Mouse (Mus musculus): ENCODE measurements around the gene Abhd17a.
"Not testable (repeated sequence)": the region's sequence is repeated elsewhere in the genome, so short reads cannot be mapped to it uniquely, and the experiment has no call there.

The Abhd17a gene

GRCm38 (mm10) chr10:80609269-80609924 is 19.3 kb upstream of the Abhd17a start:
- DNase-seq (ENCODE audit: low spot score in 2 of 2) = no peak

- no peak for DNase-seq (ENCODE audit: low spot score in 2 of 2)
Measured at GRCm38 (mm10) chr10:80608435-80608834, 18.3 kb upstream of the Abhd17a start.

- no peak for DNase-seq (ENCODE audit: low spot score in 2 of 2)
Measured at GRCm38 (mm10) chr10:80606737-80607350, 16.7 kb upstream of the Abhd17a start.

- DNase-seq (ENCODE audit: low spot score in 2 of 2) = no peak
Measured at GRCm38 (mm10) chr10:80606306-80606705, 16.2 kb upstream of the Abhd17a start.

- not testable (repeated sequence) for DNase-seq (ENCODE audit: low spot score in 2 of 2)
Measured at GRCm38 (mm10) chr10:80605721-80606120, 15.6 kb upstream of the Abhd17a start, which contains the start of gene Gm49322. Gene Gm49322, plus strand, starts transcription at chr10:80606021.

- DNase-seq (ENCODE audit: low spot score in 2 of 2) = no peak
Measured at GRCm38 (mm10) chr10:80604988-80605387, 14.8 kb upstream of the Abhd17a start.

GRCm38 (mm10) chr10:80604001-80604509 is 13.9 kb upstream of the Abhd17a start:
- no peak for DNase-seq (ENCODE audit: low spot score in 2 of 2)

GRCm38 (mm10) chr10:80603364-80603763 is 13.2 kb upstream of the Abhd17a start:
- no peak for DNase-seq (ENCODE audit: low spot score in 2 of 2)

- peak; percentile 93 for DNase-seq (ENCODE audit: low spot score in 2 of 2)
Measured at GRCm38 (mm10) chr10:80602698-80603325, 12.7 kb upstream of the Abhd17a start, which contains the start of the genes Scamp4 and Adat3. Gene Scamp4, plus strand, starts transcription at chr10:80602872. Gene Adat3, plus strand, starts transcription at chr10:80602880.

- no peak for DNase-seq (ENCODE audit: low spot score in 2 of 2)
Measured at GRCm38 (mm10) chr10:80596318-80596717, 6.2 kb upstream of the Abhd17a start.

GRCm38 (mm10) chr10:80589127-80589878 is 838 bp downstream of the Abhd17a start:
- DNase-seq (ENCODE audit: low spot score in 2 of 2) = no peak

- no peak for DNase-seq (ENCODE audit: low spot score in 2 of 2)
Measured at GRCm38 (mm10) chr10:80587305-80587657, 2.9 kb downstream of the Abhd17a start.

GRCm38 (mm10) chr10:80586407-80587304 is 3.5 kb downstream of the Abhd17a start:
- no peak for DNase-seq (ENCODE audit: low spot score in 2 of 2)

GRCm38 (mm10) chr10:80585581-80585980 is 4.6 kb downstream of the Abhd17a start:
- no peak for DNase-seq (ENCODE audit: low spot score in 2 of 2)

- no peak for DNase-seq (ENCODE audit: low spot score in 2 of 2)
Measured at GRCm38 (mm10) chr10:80584642-80585552, 5.2 kb downstream of the Abhd17a start.

- DNase-seq (ENCODE audit: low spot score in 2 of 2) = no peak
Measured at GRCm38 (mm10) chr10:80584045-80584488, 6.1 kb downstream of the Abhd17a start.

- DNase-seq (ENCODE audit: low spot score in 2 of 2) = no peak
Measured at GRCm38 (mm10) chr10:80583047-80583446, 7.1 kb downstream of the Abhd17a start.

GRCm38 (mm10) chr10:80578911-80579310 is 11.2 kb downstream of the Abhd17a start:
- no peak for DNase-seq (ENCODE audit: low spot score in 2 of 2)

GRCm38 (mm10) chr10:80578131-80578750 is 11.9 kb downstream of the Abhd17a start:
- DNase-seq (ENCODE audit: low spot score in 2 of 2) = peak; percentile 80 to 85

All from urinary bladder, postnatal 4 days (tissue).